Mouse (Mus musculus): Measurements from ENCODE around the gene Arhgap31. TPM values are rescaled to one million over a fixed set of nuclear protein-coding genes. Genes with fewer than 3 reads are reported as not detected.
"Not testable (repeated sequence)": the region's sequence is repeated elsewhere in the genome, so short reads cannot be mapped to it uniquely, and the experiment has no call there.

Gene Arhgap31
- polyA plus RNA-seq, 1 experiment, result 10.3 TPM

GRCm38 (mm10) chr16:38729610-38730288 is 16.7 kb upstream of the Arhgap31 start:
- Histone ChIP-seq H3K4me1 (ENCODE audit: control insufficient read depth, insufficient read depth, low read length) (no peaks in the 10 kb centered on the region), H3K4me3 (ENCODE audit: insufficient read depth, low read length) (peak overlapping the region; percentile 10; the same call in 1 of the 2 replicates), H3K27ac (ENCODE audit: insufficient read depth, low read length) (no peak overlapping the region)
- TF ChIP-seq CTCF (IDR thresholded peaks at IDR 0.05; ENCODE audit: extremely low read depth, insufficient read depth, low read length) (peak; percentile 54; the same call in 1 of the 2 replicates), POLR2A (IDR thresholded peaks at IDR 0.05; ENCODE audit: extremely low read depth, insufficient read depth, low read length) (no peak)

- no peak overlapping the region for H3K27ac ChIP-seq (ENCODE audit: insufficient read depth, low read length)
- H3K4me3 ChIP-seq (ENCODE audit: insufficient read depth, low read length), result no peak overlapping the region
- H3K4me1 ChIP-seq (ENCODE audit: control insufficient read depth, insufficient read depth, low read length), result no peaks in the 10 kb centered on the region
- TF ChIP-seq POLR2A (IDR thresholded peaks at IDR 0.05; ENCODE audit: extremely low read depth, insufficient read depth, low read length), result no peak
- no peak for TF ChIP-seq CTCF (IDR thresholded peaks at IDR 0.05; ENCODE audit: extremely low read depth, insufficient read depth, low read length)
These were observed 16.1 kb upstream of the Arhgap31 start for GRCm38 (mm10) chr16:38729139-38729538.

GRCm38 (mm10) chr16:38728576-38729132 is 15.6 kb upstream of the Arhgap31 start:
- Histone ChIP-seq H3K4me3 (ENCODE audit: insufficient read depth, low read length) (no peak overlapping the region), H3K4me1 (ENCODE audit: control insufficient read depth, insufficient read depth, low read length) (no peaks in the 10 kb centered on the region), H3K27ac (ENCODE audit: insufficient read depth, low read length) (no peak overlapping the region)
- TF ChIP-seq CTCF (IDR thresholded peaks at IDR 0.05; ENCODE audit: extremely low read depth, insufficient read depth, low read length) (no peak), POLR2A (IDR thresholded peaks at IDR 0.05; ENCODE audit: extremely low read depth, insufficient read depth, low read length) (no peak)

- Histone ChIP-seq H3K4me3 (ENCODE audit: insufficient read depth, low read length) (no peak overlapping the region), H3K4me1 (ENCODE audit: control insufficient read depth, insufficient read depth, low read length) (no peaks in the 10 kb centered on the region), H3K27ac (ENCODE audit: insufficient read depth, low read length) (peak overlapping the region; percentile 81)
- TF ChIP-seq CTCF (IDR thresholded peaks at IDR 0.05; ENCODE audit: extremely low read depth, insufficient read depth, low read length) (no peak), POLR2A (IDR thresholded peaks at IDR 0.05; ENCODE audit: extremely low read depth, insufficient read depth, low read length) (no peak)
These were observed 11.9 kb upstream of the Arhgap31 start for GRCm38 (mm10) chr16:38724974-38725373.

- Histone ChIP-seq H3K4me3 (ENCODE audit: insufficient read depth, low read length) (no peak overlapping the region), H3K27ac (ENCODE audit: insufficient read depth, low read length) (peak overlapping the region; percentile 81; the same call in 1 of the 2 replicates), H3K4me1 (ENCODE audit: control insufficient read depth, insufficient read depth, low read length) (no peaks in the 10 kb centered on the region)
- no peak for TF ChIP-seq POLR2A (IDR thresholded peaks at IDR 0.05; ENCODE audit: extremely low read depth, insufficient read depth, low read length)
- no peak for TF ChIP-seq CTCF (IDR thresholded peaks at IDR 0.05; ENCODE audit: extremely low read depth, insufficient read depth, low read length)
These were observed 11.2 kb upstream of the Arhgap31 start for GRCm38 (mm10) chr16:38724256-38724655.

- no peak overlapping the region for H3K27ac ChIP-seq (ENCODE audit: insufficient read depth, low read length)
- TF ChIP-seq POLR2A (IDR thresholded peaks at IDR 0.05; ENCODE audit: extremely low read depth, insufficient read depth, low read length) (no peak), CTCF (IDR thresholded peaks at IDR 0.05; ENCODE audit: extremely low read depth, insufficient read depth, low read length) (no peak)
- no peak overlapping the region for H3K4me3 ChIP-seq (ENCODE audit: insufficient read depth, low read length)
- no peaks in the 10 kb centered on the region for H3K4me1 ChIP-seq (ENCODE audit: control insufficient read depth, insufficient read depth, low read length)
These were observed 8.3 kb upstream of the Arhgap31 start for GRCm38 (mm10) chr16:38721377-38721776.

GRCm38 (mm10) chr16:38714259-38714526 is 1.1 kb upstream of the Arhgap31 start:
- peak overlapping the region; percentile 27 for H3K4me3 ChIP-seq (ENCODE audit: insufficient read depth, low read length)
- peak overlapping the region; percentile 71; the same call in 1 of the 2 replicates for H3K27ac ChIP-seq (ENCODE audit: insufficient read depth, low read length)
- H3K4me1 ChIP-seq (ENCODE audit: control insufficient read depth, insufficient read depth, low read length), result not testable (repeated sequence)

- Histone ChIP-seq H3K4me1 (ENCODE audit: control insufficient read depth, insufficient read depth, low read length) (no peaks in the 10 kb centered on the region), H3K27ac (ENCODE audit: insufficient read depth, low read length) (peak overlapping the region; percentile 84), H3K4me3 (ENCODE audit: insufficient read depth, low read length) (peak overlapping the region; percentile 88)
- TF ChIP-seq CTCF (IDR thresholded peaks at IDR 0.05; ENCODE audit: extremely low read depth, insufficient read depth, low read length) (no peak), POLR2A (IDR thresholded peaks at IDR 0.05; ENCODE audit: extremely low read depth, insufficient read depth, low read length) (0 out of 2 replicates have a peak, but pooled peaks have one; percentile 1)
These were observed 557 bp upstream of the Arhgap31 start for GRCm38 (mm10) chr16:38713404-38714258.

GRCm38 (mm10) chr16:38712105-38712504 is 969 bp downstream of the Arhgap31 start:
- Histone ChIP-seq H3K4me1 (ENCODE audit: control insufficient read depth, insufficient read depth, low read length) (no peaks in the 10 kb centered on the region), H3K27ac (ENCODE audit: insufficient read depth, low read length) (peak overlapping the region; percentile 84), H3K4me3 (ENCODE audit: insufficient read depth, low read length) (peak overlapping the region; percentile 88)
- TF ChIP-seq POLR2A (IDR thresholded peaks at IDR 0.05; ENCODE audit: extremely low read depth, insufficient read depth, low read length) (no peak), CTCF (IDR thresholded peaks at IDR 0.05; ENCODE audit: extremely low read depth, insufficient read depth, low read length) (no peak)

All from cortical plate, adult 2 months (tissue).